ENCODE assay signal across 14 mouse cellular contexts in the genomic region with DNA sequence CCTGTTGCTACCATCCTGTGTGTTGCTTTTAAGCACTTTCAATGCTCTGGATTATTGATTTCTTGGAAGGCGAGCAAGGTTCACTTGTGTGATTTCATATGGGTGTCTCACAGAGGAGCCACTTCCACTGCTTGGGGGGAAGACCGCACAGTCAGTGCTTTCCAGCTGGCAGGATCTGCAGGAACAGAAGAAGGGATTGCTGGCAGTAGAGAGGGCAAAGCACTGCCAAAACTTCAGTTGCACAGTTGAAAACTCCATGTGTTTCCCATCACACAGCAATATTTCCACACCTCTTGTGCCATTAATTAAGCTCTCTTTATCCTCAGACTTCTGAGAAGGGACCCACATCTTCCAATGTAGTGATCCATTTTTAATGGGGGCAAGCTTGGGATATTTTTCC.
DNase-seq lines count a peak whose midpoint lies in the region; ATAC-seq and TF ChIP-seq lines count a peak whose summit lies in the region.
"Had no signal": no experiment of that assay in that cellular context is flagged by ENCODE, and none has a peak within 500 bp of the region (broad histone marks: within the 10 kb centered on the region; RNA-seq: fewer than 3 reads in every experiment).

No protein-coding gene starts in this region.

- H3K9me3 ChIP-seq in forebrain, embryonic 14.5 days (replicated peaks; ENCODE audit: control insufficient read depth, low read length), result no peaks in the 10 kb centered on the region
- no peaks in the 10 kb centered on the region for H3K9me3 ChIP-seq in forebrain, embryonic 12.5 days
- H3K9me3 ChIP-seq in liver, postnatal 0 days (ENCODE audit: low read length), result no peaks in the 10 kb centered on the region
- H3K9me3 ChIP-seq: G1E; limb, embryonic 15.5 days; megakaryocyte, embryonic 14.5 days had no signal

- no peaks in the 10 kb centered on the region for H3K4me1 ChIP-seq in forebrain, embryonic 14.5 days (ENCODE audit: control insufficient read depth, insufficient read depth, low read length)
- H3K4me1 ChIP-seq in forebrain, embryonic 12.5 days, result no peaks in the 10 kb centered on the region
- H3K4me1 ChIP-seq in liver, postnatal 0 days (ENCODE audit: insufficient read depth), result no peaks in the 10 kb centered on the region
- H3K4me1 ChIP-seq: limb, embryonic 15.5 days; megakaryocyte, embryonic 14.5 days had no signal

- DNase-seq in forebrain, embryonic 14.5 days (ENCODE audit: low spot score), result peak; percentile 78
- DNase-seq in brain, adult 2 months (ENCODE audit: low read depth, low spot score), result peak; percentile 94
- peak; percentile 86 to 91 for DNase-seq in cerebellum, postnatal 10 days
- peak; percentile 33 to 40 for DNase-seq in layer of hippocampus, postnatal 36 days
- DNase-seq in adrenal gland, postnatal 10 days, result no peak
- no peak for DNase-seq in heart, adult 9 months (ENCODE audit: low spot score in 2 of 2)
- DNase-seq in liver, postnatal 0 days, result no peak
- DNase-seq: right cerebral cortex, postnatal 14 days had no signal

- no peaks in the 10 kb centered on the region for H3K27me3 ChIP-seq in forebrain, embryonic 14.5 days (replicated peaks; ENCODE audit: control insufficient read depth, insufficient read depth, low read length)
- no peaks in the 10 kb centered on the region for H3K27me3 ChIP-seq in forebrain, embryonic 12.5 days
- no peaks in the 10 kb centered on the region for H3K27me3 ChIP-seq in liver, postnatal 0 days (ENCODE audit: insufficient read depth, low read length)
- H3K27me3 ChIP-seq: limb, embryonic 15.5 days; megakaryocyte, embryonic 14.5 days had no signal

- no peak overlapping the region for H3K4me2 ChIP-seq in forebrain, embryonic 14.5 days (ENCODE audit: low read length)
- no peak overlapping the region for H3K4me2 ChIP-seq in forebrain, embryonic 12.5 days
- no peak overlapping the region for H3K4me2 ChIP-seq in liver, postnatal 0 days (ENCODE audit: low read depth, low read length)
- H3K4me2 ChIP-seq: limb, embryonic 15.5 days had no signal

- no peaks in the 10 kb centered on the region for H3K36me3 ChIP-seq in forebrain, embryonic 14.5 days (ENCODE audit: control insufficient read depth, insufficient read depth, low read length)
- H3K36me3 ChIP-seq in forebrain, embryonic 12.5 days (replicated peaks), result no peaks in the 10 kb centered on the region
- no peaks in the 10 kb centered on the region for H3K36me3 ChIP-seq in liver, postnatal 0 days (replicated peaks; ENCODE audit: insufficient read depth, low read length)
- H3K36me3 ChIP-seq: G1E; limb, embryonic 15.5 days had no signal

- no peak overlapping the region for H3K4me3 ChIP-seq in forebrain, embryonic 14.5 days (ENCODE audit: low read depth, low read length)
- no peak overlapping the region for H3K4me3 ChIP-seq in forebrain, embryonic 12.5 days (replicated peaks)
- H3K4me3 ChIP-seq in liver, postnatal 0 days (ENCODE audit: low read depth, low read length), result no peak overlapping the region
- H3K4me3 ChIP-seq: limb, embryonic 15.5 days; megakaryocyte, embryonic 14.5 days had no signal

- no peak overlapping the region for H3K9ac ChIP-seq in forebrain, embryonic 14.5 days (ENCODE audit: low read length)
- no peak overlapping the region for H3K9ac ChIP-seq in forebrain, embryonic 12.5 days
- H3K9ac ChIP-seq in liver, postnatal 0 days (replicated peaks), result no peak overlapping the region
- H3K9ac ChIP-seq: limb, embryonic 15.5 days had no signal

- H3K27ac ChIP-seq in forebrain, embryonic 14.5 days (ENCODE audit: low read depth, low read length), result no peak overlapping the region
- H3K27ac ChIP-seq in forebrain, embryonic 12.5 days, result no peak overlapping the region
- no peak overlapping the region for H3K27ac ChIP-seq in liver, postnatal 0 days (ENCODE audit: low read depth)
- H3K27ac ChIP-seq: limb, embryonic 15.5 days; stomach, postnatal 0 days had no signal

- TF ChIP-seq CTCF in liver, postnatal 0 days (IDR thresholded peaks at IDR 0.05; ENCODE audit: low read depth), result no peak

- TF ChIP-seq EP300 in liver, postnatal 0 days (IDR thresholded peaks at IDR 0.05; ENCODE audit: low read depth), result no peak

- 71% methylated on average over 2 of the region's 2 CpGs for WGBS in forebrain, embryonic 14.5 days
- 89% methylated on average over 2 of the region's 2 CpGs for WGBS in forebrain, embryonic 12.5 days
- WGBS in liver, postnatal 0 days (ENCODE audit: insufficient replicate concordance), result 50% methylated on average over 2 of the region's 2 CpGs

- ATAC-seq in forebrain, embryonic 14.5 days, result peak; percentile 48; the same call in 1 of the 2 replicates
- ATAC-seq in forebrain, embryonic 12.5 days (ENCODE audit: low FRiP score), result no peak
- ATAC-seq in liver, postnatal 0 days, result no peak
- ATAC-seq: intestine, embryonic 16.5 days had no signal

Comparison
In these comparisons a context has a peak if more than half of its experiments do, and no peak if none do; other contexts are left out.
1. DNase-seq: peak in forebrain, embryonic 14.5 days (single experiment), brain, adult 2 months (single experiment), cerebellum, postnatal 10 days (2 of 2) and layer of hippocampus, postnatal 36 days (2 of 2); none in adrenal gland, postnatal 10 days (single experiment), heart, adult 9 months (0 of 2) and liver, postnatal 0 days (single experiment).